Mouse (Mus musculus): ENCODE results near the gene Ppat. TPM values are rescaled to one million over a fixed set of nuclear protein-coding genes. Genes with fewer than 3 reads are reported as not detected.

The Ppat gene
- total and polyA plus RNA-seq, 3 experiments: 103 to 180 (median 110) TPM

DNA sequence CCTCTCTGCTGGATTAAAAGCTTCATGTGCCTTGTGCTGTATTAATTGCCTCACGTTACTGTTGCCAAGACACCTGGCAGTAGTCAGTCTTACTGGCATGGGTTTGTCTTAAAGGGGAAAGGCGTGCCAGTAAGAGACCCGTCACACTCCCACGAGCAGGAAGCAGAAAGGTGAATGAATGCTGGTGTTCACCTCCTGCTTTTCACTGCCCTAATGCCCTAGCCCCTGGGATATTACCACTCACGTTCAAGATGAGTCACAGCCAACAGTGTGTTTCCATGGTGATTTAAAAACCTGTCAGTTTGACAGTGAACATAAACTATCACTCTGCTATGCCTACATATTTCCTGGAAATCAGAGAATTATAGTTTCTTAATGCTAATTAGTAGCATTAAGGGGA is 17.9 kb upstream of the Ppat start:
- Histone ChIP-seq H3K27me3 (ENCODE audit: control insufficient read depth in 1 of 2, insufficient read depth in 2 of 2, low read length in 2 of 2) (no peaks in the 10 kb centered on the region), H3K4me1 (ENCODE audit: control insufficient read depth in 1 of 2, insufficient read depth in 2 of 2, low read length in 2 of 2) (peaks cover 2 to 4% of the 10 kb centered on the region in 2 experiments; a peak in 2 of 4 replicates), H3K36me3 (ENCODE audit: control insufficient read depth in 1 of 2, insufficient read depth in 2 of 2, low read length in 2 of 2) (peaks cover 10 to 16% of the 10 kb centered on the region in 2 experiments), H3K9me3 (replicated peaks; ENCODE audit: insufficient read depth, low read length) (no peaks in the 10 kb centered on the region), H3K27ac (ENCODE audit: control insufficient read depth, low read depth, low read length) (no peak overlapping the region), H3K9ac (ENCODE audit: control insufficient read depth, low read depth, low read length, poor library complexity, severe bottlenecking) (no peak overlapping the region), H3K4me3 (ENCODE audit: control insufficient read depth in 1 of 2, insufficient read depth in 1 of 2, low read depth in 2 of 2, low read length in 2 of 2) (no peak overlapping the region), H3K79me2 (ENCODE audit: control insufficient read depth, insufficient read depth, low read length, poor library complexity) (peaks cover 1% of the 10 kb centered on the region; the same call in 1 of the 2 replicates)
- DNase-seq (ENCODE audit: low read depth, low spot score): no peak
- TF ChIP-seq TAL1 (IDR thresholded peaks at IDR 0.05; ENCODE audit: low read length): no peak
- no peak for TF ChIP-seq SMC3 (IDR thresholded peaks at IDR 0.05; ENCODE audit: low read depth, low read length)
- no peak for TF ChIP-seq ZNF384 (IDR thresholded peaks at IDR 0.05; ENCODE audit: low read depth, low read length)
- no peak for TF ChIP-seq NRF1 (IDR thresholded peaks at IDR 0.05; ENCODE audit: insufficient read depth, low read depth, low read length, poor library complexity, severe bottlenecking)
- TF ChIP-seq ZKSCAN1 (IDR thresholded peaks at IDR 0.05; ENCODE audit: low read depth, low read length): no peak
- TF ChIP-seq MAZ (IDR thresholded peaks at IDR 0.05; ENCODE audit: low read depth, low read length): no peak
- TF ChIP-seq MXI1 (IDR thresholded peaks at IDR 0.05; ENCODE audit: low read depth, low read length): no peak
- no peak for TF ChIP-seq RAD21 (IDR thresholded peaks at IDR 0.05; ENCODE audit: low read depth, low read length)

DNA sequence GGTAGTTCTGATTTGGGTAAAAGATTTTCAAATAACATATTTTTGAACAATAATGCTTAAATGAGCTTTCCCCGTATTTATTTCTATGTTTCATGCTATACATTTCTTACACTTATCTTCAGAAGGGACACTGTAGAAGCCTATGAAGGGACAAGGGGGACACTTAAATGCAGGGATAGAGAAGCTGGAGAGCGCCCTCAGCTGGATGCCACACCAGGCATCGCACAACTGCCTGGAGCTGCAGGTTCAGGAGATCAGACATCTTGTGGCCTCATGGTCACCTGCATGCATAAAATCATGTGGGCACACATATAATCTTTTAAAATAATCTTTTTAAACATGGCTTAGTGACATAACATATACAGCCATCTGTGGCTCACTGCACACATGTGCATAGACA is 13.3 kb upstream of the Ppat start:
- no peak for TF ChIP-seq ELF1 (IDR thresholded peaks at IDR 0.05; ENCODE audit: low read depth, low read length)
- TF ChIP-seq CHD1 (IDR thresholded peaks at IDR 0.05; ENCODE audit: low read depth, low read length): no peak
- no peak for TF ChIP-seq KAT2A (conservative IDR thresholded peaks at IDR 0.05; ENCODE audit: low read depth, low read length)
- TF ChIP-seq NELFE (IDR thresholded peaks at IDR 0.05; ENCODE audit: low read depth, low read length): no peak
- TF ChIP-seq CTCF (IDR thresholded peaks at IDR 0.05 in 2 of 3, conservative IDR thresholded peaks at IDR 0.05 in 1 of 3; ENCODE audit: control insufficient read depth in 1 of 3, insufficient read depth in 1 of 3, low read depth in 2 of 3, low read length in 3 of 3, poor library complexity in 1 of 3, severe bottlenecking in 1 of 3): peak; percentile 10 to 64 (median 47); a peak in 5 of 6 replicates
- TF ChIP-seq UBTF (IDR thresholded peaks at IDR 0.05; ENCODE audit: borderline replicate concordance, insufficient read depth, low read depth, low read length): no peak
- no peak for TF ChIP-seq E2F4 (IDR thresholded peaks at IDR 0.05; ENCODE audit: borderline replicate concordance, low read depth, low read length)
- TF ChIP-seq POLR2A (IDR thresholded peaks at IDR 0.05; ENCODE audit: control insufficient read depth in 1 of 2, insufficient read depth in 1 of 2, low read depth in 1 of 2, low read length in 2 of 2, poor library complexity in 1 of 2): no peak
- TF ChIP-seq RAD21 (IDR thresholded peaks at IDR 0.05; ENCODE audit: low read depth, low read length): peak; percentile 18; the same call in 1 of the 2 replicates
- peak; percentile 19; the same call in 1 of the 2 replicates for TF ChIP-seq SMC3 (IDR thresholded peaks at IDR 0.05; ENCODE audit: low read depth, low read length)
- no peak for TF ChIP-seq MYB (IDR thresholded peaks at IDR 0.05; ENCODE audit: low read depth, low read length)
- no peak for TF ChIP-seq MAX (IDR thresholded peaks at IDR 0.05; ENCODE audit: low read length)
- TF ChIP-seq TAL1 (IDR thresholded peaks at IDR 0.05; ENCODE audit: low read length): no peak
- no peak for TF ChIP-seq ZNF384 (IDR thresholded peaks at IDR 0.05; ENCODE audit: low read depth, low read length)
- TF ChIP-seq TCF12 (IDR thresholded peaks at IDR 0.05; ENCODE audit: low read depth, low read length): no peak
- TF ChIP-seq EP300 (IDR thresholded peaks at IDR 0.05; ENCODE audit: low read depth in 1 of 2, low read length in 2 of 2): no peak
- no peak for TF ChIP-seq JUND (IDR thresholded peaks at IDR 0.05; ENCODE audit: low read depth, low read length)
- DNase-seq (ENCODE audit: low read depth, low spot score): no peak
- Histone ChIP-seq H3K4me1 (ENCODE audit: control insufficient read depth in 1 of 2, insufficient read depth in 2 of 2, low read length in 2 of 2) (no peaks in the 10 kb centered on the region), H3K9me3 (replicated peaks; ENCODE audit: insufficient read depth, low read length) (no peaks in the 10 kb centered on the region), H3K27ac (ENCODE audit: control insufficient read depth, low read depth, low read length) (no peak overlapping the region), H3K4me3 (ENCODE audit: control insufficient read depth in 1 of 2, insufficient read depth in 1 of 2, low read depth in 2 of 2, low read length in 2 of 2) (no peak overlapping the region), H3K9ac (ENCODE audit: control insufficient read depth, low read depth, low read length, poor library complexity, severe bottlenecking) (no peak overlapping the region), H3K79me2 (ENCODE audit: control insufficient read depth, insufficient read depth, low read length, poor library complexity) (no peaks in the 10 kb centered on the region; the same call in 1 of the 2 replicates), H3K27me3 (ENCODE audit: control insufficient read depth in 1 of 2, insufficient read depth in 2 of 2, low read length in 2 of 2) (no peaks in the 10 kb centered on the region), H3K36me3 (ENCODE audit: control insufficient read depth in 1 of 2, insufficient read depth in 2 of 2, low read length in 2 of 2) (peaks cover 0 to 36% of the 10 kb centered on the region in 2 experiments; a peak in 2 of 4 replicates)
